Mouse (Mus musculus): ENCODE results near the gene Zfp750. TPM values are rescaled to one million over a fixed set of nuclear protein-coding genes. Genes with fewer than 3 reads are reported as not detected.

Gene Zfp750
- 0.38 and 0.54 TPM in 2 replicates for polyA plus RNA-seq (2015; fragmentation: Nextera tagmentation; extraction: Ambion mirVana)

- Histone ChIP-seq H3K27ac (ENCODE audit: low read depth, low read length) (no peak within 1 kb of the TSS), H3K27me3 (replicated peaks; ENCODE audit: control insufficient read depth, insufficient read depth, low read length) (no peaks in the 10 kb centered on the region), H3K4me3 (ENCODE audit: low read length) (no peak within 1 kb of the TSS), H3K4me2 (ENCODE audit: low read length) (no peak within 1 kb of the TSS), H3K36me3 (ENCODE audit: control insufficient read depth, insufficient read depth, low read length) (no peaks in the 10 kb centered on the region), H3K9ac (ENCODE audit: low read depth, low read length) (no peak within 1 kb of the TSS), H3K9me3 (ENCODE audit: control insufficient read depth, low read length) (no peaks in the 10 kb centered on the region), H3K4me1 (ENCODE audit: control insufficient read depth, insufficient read depth, low read depth, low read length) (peaks cover 5% of the 10 kb centered on the region)
- 53% methylated on average over 10 of the region's 10 CpGs for WGBS
- ATAC-seq = no peak
These were observed at the start of gene Zfp750 for GRCm38 (mm10) chr11:121519131-121519530. Gene Zfp750 (minus strand): TSS chr11:121519333.

DNA sequence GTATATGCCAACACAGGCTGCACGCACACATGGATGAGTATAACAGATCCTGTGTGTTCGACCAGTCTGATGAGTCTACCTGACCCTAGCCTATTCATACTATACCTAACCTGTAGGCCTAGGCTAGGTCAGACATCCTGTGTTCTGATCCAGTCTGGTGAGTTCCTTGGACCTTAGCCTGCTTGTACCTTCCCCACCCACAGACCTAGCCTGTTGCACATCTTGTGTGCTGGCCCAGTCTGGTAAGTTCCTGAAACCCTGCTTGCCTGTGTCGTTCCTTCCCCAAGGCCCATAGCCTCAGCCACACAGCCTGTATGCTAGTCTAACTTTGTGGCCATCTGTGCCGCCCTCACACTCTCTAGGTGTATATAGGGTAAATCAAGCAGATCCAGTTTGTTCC is 45.1 kb upstream of the Zfp750 start:
- Histone ChIP-seq H3K4me3 (ENCODE audit: low read length) (no peak overlapping the region), H3K27me3 (replicated peaks; ENCODE audit: control insufficient read depth, insufficient read depth, low read length) (no peaks in the 10 kb centered on the region), H3K9ac (ENCODE audit: low read depth, low read length) (no peak overlapping the region), H3K36me3 (ENCODE audit: control insufficient read depth, insufficient read depth, low read length) (no peaks in the 10 kb centered on the region), H3K4me1 (ENCODE audit: control insufficient read depth, insufficient read depth, low read depth, low read length) (no peaks in the 10 kb centered on the region), H3K4me2 (ENCODE audit: low read length) (no peak overlapping the region), H3K9me3 (ENCODE audit: control insufficient read depth, low read length) (no peaks in the 10 kb centered on the region), H3K27ac (ENCODE audit: low read depth, low read length) (no peak overlapping the region)
- no peak for ATAC-seq
- 96% methylated on average over 4 of the region's 4 CpGs for WGBS

GRCm38 (mm10) chr11:121563312-121563711 is 44.2 kb upstream of the Zfp750 start:
- no peak overlapping the region for H3K4me2 ChIP-seq (ENCODE audit: low read length)
- H3K9ac ChIP-seq (ENCODE audit: low read depth, low read length) = no peak overlapping the region
- no peaks in the 10 kb centered on the region for H3K4me1 ChIP-seq (ENCODE audit: control insufficient read depth, insufficient read depth, low read depth, low read length)
- H3K27ac ChIP-seq (ENCODE audit: low read depth, low read length) = no peak overlapping the region
- 93% methylated on average over 5 of the region's 5 CpGs for WGBS
- H3K4me3 ChIP-seq (ENCODE audit: low read length) = no peak overlapping the region
- H3K36me3 ChIP-seq (ENCODE audit: control insufficient read depth, insufficient read depth, low read length) = no peaks in the 10 kb centered on the region
- no peaks in the 10 kb centered on the region for H3K9me3 ChIP-seq (ENCODE audit: control insufficient read depth, low read length)
- H3K27me3 ChIP-seq (replicated peaks; ENCODE audit: control insufficient read depth, insufficient read depth, low read length) = no peaks in the 10 kb centered on the region
- no peak for ATAC-seq

GRCm38 (mm10) chr11:121560294-121560663 is 41.1 kb upstream of the Zfp750 start:
- H3K27ac ChIP-seq (ENCODE audit: low read depth, low read length) = no peak overlapping the region
- no peak overlapping the region for H3K4me2 ChIP-seq (ENCODE audit: low read length)
- 85% methylated on average over 7 of the region's 7 CpGs for WGBS
- no peaks in the 10 kb centered on the region for H3K27me3 ChIP-seq (replicated peaks; ENCODE audit: control insufficient read depth, insufficient read depth, low read length)
- no peak overlapping the region for H3K4me3 ChIP-seq (ENCODE audit: low read length)
- no peak for ATAC-seq
- H3K9me3 ChIP-seq (ENCODE audit: control insufficient read depth, low read length) = no peaks in the 10 kb centered on the region
- no peaks in the 10 kb centered on the region for H3K4me1 ChIP-seq (ENCODE audit: control insufficient read depth, insufficient read depth, low read depth, low read length)
- H3K36me3 ChIP-seq (ENCODE audit: control insufficient read depth, insufficient read depth, low read length) = peaks cover 2% of the 10 kb centered on the region; the same call in 1 of the 2 replicates
- no peak overlapping the region for H3K9ac ChIP-seq (ENCODE audit: low read depth, low read length)

DNA sequence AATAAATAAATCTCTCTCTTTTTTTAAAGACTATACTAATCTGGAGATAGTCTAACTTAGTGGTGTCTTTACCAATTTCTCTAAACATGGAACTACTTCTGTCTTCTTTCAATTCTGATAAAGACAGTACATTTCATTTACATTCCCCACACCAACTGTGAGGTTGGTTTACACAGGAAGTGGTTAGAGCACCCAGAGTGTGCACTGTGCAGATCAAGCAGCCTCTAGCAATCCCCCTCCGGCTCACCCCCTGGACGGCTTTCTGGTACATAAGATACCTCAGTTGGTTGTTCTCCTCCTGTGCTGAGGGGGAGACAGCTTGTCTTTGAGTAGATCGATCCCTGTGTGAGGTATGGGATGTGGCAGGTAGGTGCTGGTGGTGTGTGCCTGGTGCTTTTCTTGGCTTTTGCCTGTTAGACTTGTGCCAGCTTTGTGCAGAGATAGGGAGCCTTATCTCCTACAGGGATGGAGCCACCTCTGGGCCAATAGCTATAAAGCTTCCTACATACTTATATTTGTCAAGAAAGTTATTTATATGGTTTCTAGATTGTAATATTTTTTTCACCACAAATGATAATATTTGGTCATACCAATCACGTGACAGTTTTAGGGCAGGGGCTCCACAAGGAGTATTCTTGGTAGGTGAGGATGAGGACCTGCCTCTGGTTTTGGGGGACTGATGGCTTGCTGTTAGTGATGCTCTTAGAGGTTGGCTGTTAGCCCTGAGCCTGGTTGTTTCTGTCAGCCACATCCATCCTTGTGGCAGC is 40.6 kb upstream of the Zfp750 start:
- Histone ChIP-seq H3K9me3 (ENCODE audit: control insufficient read depth, low read length) (no peaks in the 10 kb centered on the region), H3K4me2 (ENCODE audit: low read length) (no peak overlapping the region), H3K27ac (ENCODE audit: low read depth, low read length) (no peak overlapping the region), H3K4me1 (ENCODE audit: control insufficient read depth, insufficient read depth, low read depth, low read length) (no peaks in the 10 kb centered on the region), H3K9ac (ENCODE audit: low read depth, low read length) (no peak overlapping the region; the same call in 1 of the 2 replicates), H3K27me3 (replicated peaks; ENCODE audit: control insufficient read depth, insufficient read depth, low read length) (no peaks in the 10 kb centered on the region), H3K36me3 (ENCODE audit: control insufficient read depth, insufficient read depth, low read length) (peaks cover 2% of the 10 kb centered on the region; the same call in 1 of the 2 replicates), H3K4me3 (ENCODE audit: low read length) (no peak overlapping the region)
- 88% methylated on average over 4 of the region's 4 CpGs for WGBS
- ATAC-seq = no peak

GRCm38 (mm10) chr11:121558522-121558921 is 39.4 kb upstream of the Zfp750 start:
- Histone ChIP-seq H3K4me3 (ENCODE audit: low read length) (no peak overlapping the region), H3K4me2 (ENCODE audit: low read length) (no peak overlapping the region), H3K9me3 (ENCODE audit: control insufficient read depth, low read length) (no peaks in the 10 kb centered on the region), H3K9ac (ENCODE audit: low read depth, low read length) (no peak overlapping the region), H3K4me1 (ENCODE audit: control insufficient read depth, insufficient read depth, low read depth, low read length) (no peaks in the 10 kb centered on the region), H3K27me3 (replicated peaks; ENCODE audit: control insufficient read depth, insufficient read depth, low read length) (no peaks in the 10 kb centered on the region), H3K36me3 (ENCODE audit: control insufficient read depth, insufficient read depth, low read length) (peaks cover 2% of the 10 kb centered on the region; the same call in 1 of the 2 replicates), H3K27ac (ENCODE audit: low read depth, low read length) (no peak overlapping the region)
- no peak for ATAC-seq
- 85% methylated on average over 3 of the region's 3 CpGs for WGBS

DNA sequence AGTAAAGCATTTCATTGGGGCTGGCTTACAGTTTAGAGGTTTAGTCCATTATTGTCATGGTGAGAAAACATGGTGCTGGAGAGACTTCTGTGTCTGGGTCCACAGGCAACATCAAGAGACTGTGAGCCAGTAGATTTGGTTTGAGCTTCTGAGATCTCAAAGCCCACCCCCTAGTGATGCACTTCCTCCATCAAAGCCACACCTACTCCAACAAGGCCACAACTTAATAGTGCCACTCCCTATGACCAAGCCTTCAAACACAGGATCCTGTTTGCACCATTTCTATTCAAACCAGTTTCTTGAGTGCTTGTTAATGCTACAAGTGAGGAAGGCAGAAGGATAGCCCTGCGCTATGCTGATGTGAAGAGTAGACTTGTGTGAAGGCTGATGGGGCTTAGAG is 38.8 kb upstream of the Zfp750 start:
- 97% methylated on average over 1 of the region's 1 CpGs for WGBS
- no peaks in the 10 kb centered on the region; the same call in 1 of the 2 replicates for H3K4me1 ChIP-seq (ENCODE audit: control insufficient read depth, insufficient read depth, low read depth, low read length)
- no peak for ATAC-seq
- no peak overlapping the region for H3K9ac ChIP-seq (ENCODE audit: low read depth, low read length)
- no peaks in the 10 kb centered on the region for H3K27me3 ChIP-seq (replicated peaks; ENCODE audit: control insufficient read depth, insufficient read depth, low read length)
- no peak overlapping the region for H3K4me2 ChIP-seq (ENCODE audit: low read length)
- no peak overlapping the region for H3K27ac ChIP-seq (ENCODE audit: low read depth, low read length)
- peaks cover 2% of the 10 kb centered on the region; the same call in 1 of the 2 replicates for H3K36me3 ChIP-seq (ENCODE audit: control insufficient read depth, insufficient read depth, low read length)
- no peaks in the 10 kb centered on the region for H3K9me3 ChIP-seq (ENCODE audit: control insufficient read depth, low read length)
- H3K4me3 ChIP-seq (ENCODE audit: low read length) = no peak overlapping the region

DNA sequence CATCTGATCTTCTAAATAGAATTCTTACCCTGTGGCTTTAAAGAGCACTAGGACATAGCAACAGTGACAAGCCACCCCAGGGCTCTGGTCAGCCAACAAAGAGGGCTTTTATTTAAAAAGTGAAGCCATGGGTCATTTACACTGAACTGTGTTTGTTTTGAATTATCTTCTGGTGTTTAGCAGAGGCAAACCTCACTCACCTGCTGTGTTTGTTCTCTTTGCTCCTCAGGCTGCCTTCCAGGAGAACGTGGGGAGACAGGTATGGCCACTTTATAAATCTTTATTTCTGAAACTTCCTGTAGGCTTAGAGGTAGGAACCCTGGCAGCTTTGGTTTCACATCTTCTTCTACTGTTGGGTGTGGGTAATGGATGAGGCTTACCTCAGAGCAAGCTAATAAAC is 37.6 kb upstream of the Zfp750 start:
- H3K4me2 ChIP-seq (ENCODE audit: low read length) = no peak overlapping the region
- H3K4me3 ChIP-seq (ENCODE audit: low read length) = no peak overlapping the region
- H3K27me3 ChIP-seq (replicated peaks; ENCODE audit: control insufficient read depth, insufficient read depth, low read length) = no peaks in the 10 kb centered on the region
- H3K36me3 ChIP-seq (ENCODE audit: control insufficient read depth, insufficient read depth, low read length) = peaks cover 2% of the 10 kb centered on the region; the same call in 1 of the 2 replicates
- H3K27ac ChIP-seq (ENCODE audit: low read depth, low read length) = no peak overlapping the region
- no peaks in the 10 kb centered on the region; the same call in 1 of the 2 replicates for H3K4me1 ChIP-seq (ENCODE audit: control insufficient read depth, insufficient read depth, low read depth, low read length)
- ATAC-seq = no peak
- whole genome bisulfite sequencing = 80% methylated on average over 1 of the region's 1 CpGs
- H3K9ac ChIP-seq (ENCODE audit: low read depth, low read length) = no peak overlapping the region
- no peaks in the 10 kb centered on the region for H3K9me3 ChIP-seq (ENCODE audit: control insufficient read depth, low read length)

DNA sequence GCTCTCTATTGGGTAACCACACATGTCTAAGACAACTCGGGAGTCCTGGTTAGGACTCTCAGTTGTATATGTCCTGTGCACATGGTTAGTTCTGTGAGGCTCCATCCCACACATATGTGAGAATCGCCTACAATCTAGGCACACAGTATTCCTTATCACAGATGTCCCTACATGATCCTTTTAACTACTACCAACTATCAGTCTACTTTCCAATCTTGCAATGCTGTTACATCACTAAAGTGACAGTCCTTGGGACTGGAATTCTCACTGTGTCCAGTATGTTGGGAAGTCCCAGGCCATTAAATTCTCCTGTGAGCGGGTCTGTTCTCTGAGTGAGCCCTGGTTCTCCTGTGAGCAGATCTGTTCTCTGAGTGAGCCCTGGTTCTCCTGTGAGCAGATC is 34.3 kb upstream of the Zfp750 start:
- ATAC-seq = no peak
- Histone ChIP-seq H3K36me3 (ENCODE audit: control insufficient read depth, insufficient read depth, low read length) (peaks cover 2% of the 10 kb centered on the region; the same call in 1 of the 2 replicates), H3K9ac (ENCODE audit: low read depth, low read length) (no peak overlapping the region), H3K27me3 (replicated peaks; ENCODE audit: control insufficient read depth, insufficient read depth, low read length) (no peaks in the 10 kb centered on the region), H3K4me2 (ENCODE audit: low read length) (no peak overlapping the region), H3K27ac (ENCODE audit: low read depth, low read length) (no peak overlapping the region), H3K4me1 (ENCODE audit: control insufficient read depth, insufficient read depth, low read depth, low read length) (peaks cover 18% of the 10 kb centered on the region), H3K9me3 (ENCODE audit: control insufficient read depth, low read length) (no peaks in the 10 kb centered on the region), H3K4me3 (ENCODE audit: low read length) (no peak overlapping the region)
- 99% methylated on average over 3 of the region's 3 CpGs for WGBS

Measured in hindbrain, embryonic 16.5 days (tissue).